Mouse (Mus musculus) megakaryocyte-erythroid progenitor cell, adult 5-6 weeks (primary cell): ENCODE results near the gene Gm6217. TPM values are rescaled to one million over a fixed set of nuclear protein-coding genes. Genes with fewer than 3 reads are reported as not detected.
"Not testable (repeated sequence)": the region's sequence is repeated elsewhere in the genome, so short reads cannot be mapped to it uniquely, and the experiment has no call there.

Experiments
- ATAC-seq: replicated peaks from 2 replicates; pipeline ENCODE4 v1.8.0; 2016; ENCODE audit warnings: mild to moderate bottlenecking, inconsistent platforms; ENCODE audit not compliant: severe bottlenecking, poor library complexity, low FRiP score, low TSS enrichment
- total RNA-seq, 2 experiments: library from RNA; stranded (forward) in 1 of 2; stranded (reverse) in 1 of 2; fragments of 200-1000, 215-1000 nt in 1 of 2; fragments of >200 nt in 1 of 2; fragmentation: Nextera tagmentation in 1 of 2; gene quantifications; 2 replicates each; pipeline ENCODE4 v1.2.3; 2014 to 2017

Gm6217 gene
- total RNA-seq (2014; fragmentation: Nextera tagmentation), result not detected in 2 replicates
- total RNA-seq (2017), result not detected in 2 replicates

- not testable (repeated sequence) for ATAC-seq
Observed at GRCm38 (mm10) chr1:82931326-82931725, at the start of gene Gm6217. Gm6217 (minus strand) TSS chr1:82931399.

GRCm38 (mm10) chr1:82977840-82978239, 46.6 kb upstream of the Gm6217 start:
- ATAC-seq, result no peak

GRCm38 (mm10) chr1:82975750-82976149, 44.6 kb upstream of the Gm6217 start:
- ATAC-seq, result no peak

- ATAC-seq, result no peak
Observed at GRCm38 (mm10) chr1:82974342-82974741, 43.1 kb upstream of the Gm6217 start.

GRCm38 (mm10) chr1:82973901-82974300, 42.7 kb upstream of the Gm6217 start:
- no peak for ATAC-seq

- ATAC-seq, result no peak
Observed at GRCm38 (mm10) chr1:82973244-82973643, 42.0 kb upstream of the Gm6217 start.

GRCm38 (mm10) chr1:82972046-82972445, 40.8 kb upstream of the Gm6217 start:
- no peak for ATAC-seq

- no peak for ATAC-seq
Observed at GRCm38 (mm10) chr1:82966413-82966812, 35.2 kb upstream of the Gm6217 start.

- ATAC-seq, result no peak
Observed at GRCm38 (mm10) chr1:82959870-82960385, 28.7 kb upstream of the Gm6217 start, which contains the start of gene Gm47955. Gm47955 (plus strand) TSS chr1:82960286.

- not testable (repeated sequence) for ATAC-seq
Observed at GRCm38 (mm10) chr1:82955913-82956312, 24.7 kb upstream of the Gm6217 start, which contains the start of gene Gm7544. Gm7544 (minus strand) TSS chr1:82956013.

GRCm38 (mm10) chr1:82948601-82949000, 17.4 kb upstream of the Gm6217 start:
- ATAC-seq, result no peak

- not testable (repeated sequence) for ATAC-seq
Observed at GRCm38 (mm10) chr1:82946029-82946428, 14.8 kb upstream of the Gm6217 start.

- ATAC-seq, result not testable (repeated sequence)
Observed at GRCm38 (mm10) chr1:82943295-82943694, 12.1 kb upstream of the Gm6217 start, which contains the start of gene A030003K21Rik. A030003K21Rik (minus strand) TSS chr1:82943388.

- not testable (repeated sequence) for ATAC-seq
Observed at GRCm38 (mm10) chr1:82942505-82942904, 11.3 kb upstream of the Gm6217 start.

- ATAC-seq, result no peak
Observed at GRCm38 (mm10) chr1:82938666-82939065, 7.5 kb upstream of the Gm6217 start.

- not testable (repeated sequence) for ATAC-seq
Observed at GRCm38 (mm10) chr1:82930558-82930957, 641 bp downstream of the Gm6217 start.

GRCm38 (mm10) chr1:82924650-82925049, 6.5 kb downstream of the Gm6217 start, which contains the start of gene A030014E15Rik:
A030014E15Rik (plus strand) TSS chr1:82924917.
- no peak for ATAC-seq

GRCm38 (mm10) chr1:82913434-82913833, 17.8 kb downstream of the Gm6217 start:
- ATAC-seq, result not testable (repeated sequence)

GRCm38 (mm10) chr1:82913025-82913424, 18.2 kb downstream of the Gm6217 start, which contains the start of gene A030005L19Rik:
A030005L19Rik (plus strand) TSS chr1:82913325.
- ATAC-seq, result no peak

- ATAC-seq, result no peak
Observed at GRCm38 (mm10) chr1:82905886-82906285, 25.3 kb downstream of the Gm6217 start.

GRCm38 (mm10) chr1:82901201-82901600, 30.0 kb downstream of the Gm6217 start:
- no peak for ATAC-seq
